Mouse (Mus musculus) urinary bladder, postnatal 4 days (tissue): Measurements from ENCODE around the gene Rbm12.
"Not testable (repeated sequence)": the region's sequence is repeated elsewhere in the genome, so short reads cannot be mapped to it uniquely, and the experiment has no call there.

Experiments used
- DNase-seq, 2 experiments: peaks; one replicate each; pipeline ENCODE4 v3.0.0; 2021 to 2022; ENCODE audit warnings: low spot score in 2 of 2

Rbm12 gene

GRCm38 (mm10) chr2:156111358-156112079 is at the start of gene Rbm12, which contains the start of gene Cpne1:
Gene Rbm12, minus strand, starts transcription at chr2:156111978.
Gene Cpne1, minus strand, starts transcription at chr2:156111965.
- peak; percentile 90 to 94 for DNase-seq

- no peak for DNase-seq
Measured at GRCm38 (mm10) chr2:156151538-156151937, 39.8 kb upstream of the Rbm12 start.

- no peak for DNase-seq
Measured at GRCm38 (mm10) chr2:156147316-156147915, 35.6 kb upstream of the Rbm12 start.

DNA sequence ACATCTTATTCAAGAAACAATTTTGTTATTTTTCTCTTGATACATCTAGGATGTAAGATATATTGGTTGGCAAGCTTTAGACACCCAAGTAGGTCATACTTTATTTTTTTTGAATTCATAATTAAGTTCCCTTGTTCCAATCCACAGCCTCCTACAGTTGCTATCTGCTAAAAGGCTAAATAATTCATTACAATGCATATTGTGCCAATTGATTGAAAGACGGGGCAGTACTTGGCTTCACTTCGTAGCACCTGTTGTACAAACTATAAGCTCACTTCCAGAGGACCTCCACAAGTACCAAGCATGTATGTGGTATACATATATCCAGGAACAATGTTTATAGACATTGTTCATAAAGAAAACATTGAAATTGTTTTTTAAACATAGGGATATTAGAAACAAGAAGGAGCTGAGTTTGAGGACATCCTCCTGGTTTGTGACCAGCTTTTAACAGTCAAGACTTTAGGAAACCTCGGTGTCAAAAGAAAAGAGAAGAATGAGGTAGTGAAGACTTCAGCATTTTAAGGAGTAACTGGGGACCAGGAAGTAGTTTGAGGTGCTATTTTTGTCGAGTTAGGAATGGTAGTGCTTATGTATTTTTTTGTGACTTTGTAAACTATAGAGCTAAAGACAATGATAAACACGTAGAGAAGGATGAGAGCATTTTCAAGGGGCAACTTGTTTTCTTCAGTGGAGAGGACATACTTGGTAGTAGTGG is 34.7 kb upstream of the Rbm12 start:
- no peak for DNase-seq

GRCm38 (mm10) chr2:156145486-156146130 is 33.8 kb upstream of the Rbm12 start:
- DNase-seq: no peak

- peak; percentile 90 to 94 for DNase-seq
Measured at GRCm38 (mm10) chr2:156143953-156144724, 32.4 kb upstream of the Rbm12 start, which contains the start of the genes Romo1 and Nfs1. Gene Romo1, plus strand, starts transcription at chr2:156144039. Gene Nfs1, minus strand, starts transcription at chr2:156144186.

DNA sequence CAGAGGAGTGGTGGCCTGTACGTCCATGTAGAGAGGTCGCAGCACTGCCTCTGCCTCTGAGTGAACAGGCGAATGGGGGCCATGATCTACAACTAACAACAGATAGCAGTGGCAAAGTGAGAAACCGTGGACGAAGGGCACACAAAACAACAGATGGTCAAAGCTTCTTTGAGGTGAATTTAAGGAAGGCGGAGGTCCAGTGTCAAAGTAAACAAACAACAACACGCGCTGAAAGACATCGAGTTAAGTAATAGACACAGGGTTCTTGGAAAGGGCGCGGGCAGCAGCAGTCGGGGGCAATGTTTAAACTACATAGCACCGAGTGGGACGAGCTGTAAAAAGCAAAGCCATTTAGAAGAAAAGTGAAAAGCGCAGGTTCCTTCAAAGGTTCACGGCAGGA is 31.6 kb upstream of the Rbm12 start:
- DNase-seq: no peak

DNA sequence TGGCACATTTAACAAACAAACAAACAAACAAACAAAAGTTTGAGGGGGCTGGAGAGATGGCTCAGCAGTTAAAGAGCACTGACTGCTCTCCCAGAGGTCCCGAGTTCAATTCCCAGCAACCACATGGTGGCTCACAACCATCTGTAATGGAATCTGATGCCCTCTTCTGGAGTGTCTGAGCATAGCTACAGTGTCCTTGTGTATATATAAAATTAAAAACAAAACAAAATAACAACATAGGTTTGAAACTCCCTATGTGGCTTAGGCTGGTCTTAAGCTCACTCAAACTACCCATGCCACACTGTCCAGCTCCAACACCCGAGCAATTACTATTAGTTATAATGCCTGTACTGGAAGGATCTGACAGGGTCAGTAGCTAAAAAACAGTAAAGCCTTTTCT is 31.0 kb upstream of the Rbm12 start:
- no peak for DNase-seq

DNA sequence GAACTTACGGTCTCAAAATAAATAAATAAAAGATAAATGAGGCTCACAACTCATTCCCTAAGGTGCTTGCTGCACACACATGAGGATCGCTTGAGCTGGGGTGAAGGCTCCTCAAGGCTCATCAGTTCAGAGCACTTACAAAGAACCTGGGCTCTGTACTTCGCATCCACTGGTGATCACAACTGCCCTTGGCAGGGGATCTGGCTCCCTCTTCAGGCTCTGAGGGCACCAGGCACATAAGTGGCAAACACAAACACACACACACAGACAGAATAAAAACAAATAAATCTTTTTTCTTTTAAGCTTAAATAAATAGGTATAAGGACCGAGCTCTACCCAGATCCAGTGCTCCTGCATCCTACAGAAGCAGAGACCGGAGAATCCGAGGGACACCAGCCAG is 23.9 kb upstream of the Rbm12 start:
- no peak for DNase-seq

- no peak for DNase-seq
Measured at GRCm38 (mm10) chr2:156134161-156134560, 22.4 kb upstream of the Rbm12 start.

DNA sequence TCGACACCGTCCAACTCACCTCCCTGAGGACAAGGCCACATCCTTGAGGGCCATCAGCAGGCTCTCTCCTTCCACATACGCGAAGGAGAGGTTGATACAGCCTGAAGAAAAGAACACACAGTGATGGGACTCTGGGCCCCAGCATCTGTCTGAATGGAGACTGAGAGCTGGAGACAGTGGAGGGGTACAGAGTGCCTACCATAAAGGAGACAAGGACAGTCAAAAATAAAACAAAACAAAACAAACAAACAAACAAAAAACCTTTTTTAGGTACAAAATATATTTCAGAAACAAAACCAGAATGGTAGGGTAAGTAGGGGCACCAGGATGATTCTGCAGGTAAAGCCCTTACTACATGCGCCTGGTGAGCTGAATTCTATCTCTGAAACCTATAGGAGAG is 15.2 kb upstream of the Rbm12 start, which contains the start of gene Gm28036:
TSS of gene Gm28036 (minus strand) at position 101 of the 400 bp plus-strand sequence.
- DNase-seq: no peak

GRCm38 (mm10) chr2:156123731-156124130 is 12.0 kb upstream of the Rbm12 start:
- DNase-seq: no peak

GRCm38 (mm10) chr2:156119566-156119965 is 7.8 kb upstream of the Rbm12 start:
- DNase-seq: no peak

- DNase-seq: not testable (repeated sequence)
Measured at GRCm38 (mm10) chr2:156112080-156112423, 274 bp upstream of the Rbm12 start.

DNA sequence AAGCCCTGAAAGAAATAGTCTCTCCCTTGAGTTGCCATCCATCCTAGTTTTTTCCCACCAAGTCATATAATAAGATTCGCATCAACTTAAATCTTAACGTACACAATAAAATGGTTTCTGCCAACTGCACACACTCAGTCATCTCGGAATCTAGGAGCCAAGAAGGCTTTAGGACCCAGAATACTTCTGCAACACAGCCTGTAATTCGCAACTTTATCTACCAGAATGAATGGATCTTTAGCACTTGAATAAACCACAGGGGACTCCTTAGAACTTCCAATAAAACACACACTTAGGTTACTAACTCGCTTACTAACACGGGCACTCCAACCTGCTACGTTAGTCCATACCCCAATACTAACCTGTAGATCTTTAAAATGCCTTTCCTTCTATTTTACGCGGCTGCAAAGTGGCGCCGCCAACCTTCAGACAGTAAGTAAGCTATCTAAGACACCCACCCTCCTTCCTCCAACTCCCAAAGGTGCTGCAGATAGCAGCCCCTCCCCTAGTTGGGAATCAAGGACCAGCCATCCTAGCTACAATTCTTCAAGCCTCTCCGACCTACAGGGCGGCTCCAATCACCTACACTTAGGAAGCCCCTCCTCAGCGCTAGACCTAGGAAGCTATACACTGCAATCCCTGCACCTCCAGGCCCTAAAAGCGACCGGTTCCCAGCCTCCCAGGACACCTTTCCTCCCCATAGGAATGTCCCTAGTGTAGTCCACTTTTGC is 986 bp downstream of the Rbm12 start:
- no peak for DNase-seq

DNA sequence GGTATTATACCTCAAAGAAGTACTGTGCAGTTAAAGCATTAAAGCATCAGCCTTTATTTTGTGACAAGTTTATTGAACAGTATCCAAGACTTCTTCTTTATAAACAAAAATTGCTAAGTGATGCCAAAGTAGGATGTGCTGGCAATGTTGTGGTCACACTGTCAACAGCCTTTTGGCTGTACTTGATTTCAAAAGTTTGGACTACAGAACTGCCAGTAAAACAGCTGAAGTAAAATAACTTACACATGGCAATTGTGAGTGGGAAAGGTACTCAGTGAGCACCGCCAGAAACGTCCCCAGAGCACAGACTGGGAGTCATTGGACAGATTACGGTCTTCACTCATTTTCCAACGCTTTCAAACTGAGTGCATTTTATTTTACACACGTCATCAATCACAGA is 19.9 kb downstream of the Rbm12 start:
- no peak for DNase-seq

GRCm38 (mm10) chr2:156089799-156090198 is 22.0 kb downstream of the Rbm12 start:
- DNase-seq: no peak

- DNase-seq: no peak
Measured at GRCm38 (mm10) chr2:156087391-156088110, 24.2 kb downstream of the Rbm12 start.

DNA sequence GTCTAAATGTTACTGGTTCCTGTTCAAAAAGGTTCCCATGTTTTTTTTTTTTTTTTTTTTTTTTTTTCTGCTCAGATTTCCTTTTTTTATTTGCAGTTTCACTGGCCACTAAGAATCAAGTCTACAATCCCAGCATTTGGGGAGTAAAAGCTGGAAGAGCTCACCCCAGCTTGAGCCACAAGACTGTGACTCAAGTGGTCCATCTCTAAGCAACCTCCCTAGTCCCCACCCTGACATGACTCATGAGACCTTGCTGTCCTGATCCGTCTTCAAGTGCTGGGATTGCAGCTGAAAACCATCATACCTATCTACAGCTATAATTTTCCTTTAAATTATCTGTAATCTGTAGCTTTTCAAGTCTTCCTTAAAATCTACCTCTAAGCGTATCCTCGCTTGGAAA is 27.2 kb downstream of the Rbm12 start:
- DNase-seq: no peak

DNA sequence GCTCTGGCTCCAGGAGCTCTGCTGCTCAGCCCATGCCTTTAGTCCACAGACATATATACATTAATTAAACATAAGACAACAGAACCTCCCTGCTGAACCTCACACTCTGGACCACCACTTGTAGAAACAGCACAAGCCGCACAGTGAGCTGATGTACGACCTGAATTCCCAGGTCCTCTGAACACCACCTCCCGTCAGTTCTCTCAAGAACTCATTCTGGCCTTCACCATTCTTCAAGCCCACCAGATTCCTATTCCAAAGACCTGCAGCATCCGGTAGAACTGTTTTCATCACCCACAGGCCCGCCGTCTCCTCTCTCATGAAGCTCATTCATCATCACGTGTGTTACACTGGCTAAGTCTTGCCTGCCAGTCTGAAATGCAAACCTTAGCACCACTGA is 31.4 kb downstream of the Rbm12 start:
- no peak for DNase-seq
